Comparison of ENCODE assay signal across 11 mouse cellular contexts in the genomic region with DNA sequence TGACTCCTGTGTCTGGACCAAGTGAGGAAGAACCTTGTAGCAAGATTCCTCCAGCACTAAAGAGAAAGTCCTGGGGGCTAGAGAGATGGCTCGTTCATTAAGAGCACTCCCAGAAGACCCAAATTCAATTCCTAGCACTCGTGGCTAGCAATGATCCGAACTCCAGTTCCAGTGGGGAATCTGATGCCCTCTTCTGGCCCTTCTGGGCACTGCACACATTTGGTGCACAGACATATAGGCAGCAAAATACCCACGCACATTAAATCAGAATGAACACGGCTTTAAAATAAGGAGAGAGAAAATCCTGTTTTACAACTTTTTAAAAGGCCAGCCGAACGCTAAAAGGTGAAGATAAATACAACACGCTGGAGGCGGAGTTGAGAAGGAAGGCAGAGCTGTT. TPM values are rescaled to one million over a fixed set of nuclear protein-coding genes. Genes with fewer than 3 reads are reported as not detected.
DNase-seq lines count a peak whose midpoint lies in the region; ATAC-seq and TF ChIP-seq lines count a peak whose summit lies in the region.
"Had no signal": no experiment of that assay in that cellular context is flagged by ENCODE, and none has a peak within 500 bp of the region (broad histone marks: within the 10 kb centered on the region; RNA-seq: fewer than 3 reads in every experiment).

No protein-coding gene starts in this region.

- no peak for ATAC-seq in kidney, embryonic 15.5 days (replicated peaks; ENCODE audit: low FRiP score)
- no peak for ATAC-seq in monocyte, adult 5-6 weeks (replicated peaks; ENCODE audit: insufficient number of reproducible peaks, low FRiP score, low TSS enrichment, poor library complexity, severe bottlenecking)

- no peaks in the 10 kb centered on the region for H3K9me3 ChIP-seq in kidney, embryonic 15.5 days (replicated peaks)
- H3K9me3 ChIP-seq: forebrain, embryonic 10.5 days; limb, embryonic 12.5 days had no signal

- no peaks in the 10 kb centered on the region; the same call in 1 of the 2 replicates for H3K27me3 ChIP-seq in kidney, embryonic 15.5 days
- H3K27me3 ChIP-seq: limb, embryonic 12.5 days had no signal

- no peak overlapping the region for H3K9ac ChIP-seq in kidney, embryonic 15.5 days
- H3K9ac ChIP-seq: limb, embryonic 12.5 days had no signal

- H3K4me3 ChIP-seq in kidney, embryonic 15.5 days (replicated peaks): no peak overlapping the region
- H3K4me3 ChIP-seq in cortical plate, adult 2 months (ENCODE audit: insufficient read depth, low read length): no peak overlapping the region
- H3K4me3 ChIP-seq: forebrain, embryonic 10.5 days; limb, embryonic 12.5 days had no signal

- 85% methylated on average over 9 of the region's 9 CpGs for WGBS in kidney, embryonic 15.5 days

- TF ChIP-seq POLR2A in cortical plate, adult 2 months (IDR thresholded peaks at IDR 0.05; ENCODE audit: extremely low read depth, insufficient read depth, low read length): no peak

- no peaks in the 10 kb centered on the region for H3K36me3 ChIP-seq in kidney, embryonic 15.5 days
- H3K36me3 ChIP-seq: forebrain, embryonic 10.5 days; limb, embryonic 12.5 days had no signal

- no peak overlapping the region for H3K4me2 ChIP-seq in kidney, embryonic 15.5 days
- H3K4me2 ChIP-seq: limb, embryonic 12.5 days; midbrain, embryonic 11.5 days had no signal

- peak; percentile 3 to 12 for DNase-seq in adrenal gland, postnatal 36 days
- no peak for DNase-seq in adrenal gland, adult 8-10 months
- peak; percentile 7 for DNase-seq in kidney, adult 9 months
- peak; percentile 11 for DNase-seq in 3T3-L1 (ENCODE audit: low read depth, low spot score)
- DNase-seq in T-cell, adult 2 months (ENCODE audit: low spot score): no peak

- no peak overlapping the region for H3K27ac ChIP-seq in kidney, embryonic 15.5 days
- no peak overlapping the region for H3K27ac ChIP-seq in cortical plate, adult 2 months (ENCODE audit: insufficient read depth, low read length)
- H3K27ac ChIP-seq: forebrain, embryonic 10.5 days; limb, embryonic 12.5 days had no signal

- H3K4me1 ChIP-seq in kidney, embryonic 15.5 days: no peaks in the 10 kb centered on the region
- 0 out of 2 replicates have a peak, but pooled peaks cover 1% of the 10 kb centered on the region for H3K4me1 ChIP-seq in cortical plate, adult 2 months (ENCODE audit: control insufficient read depth, insufficient read depth, low read length)
- H3K4me1 ChIP-seq: forebrain, embryonic 10.5 days; limb, embryonic 12.5 days had no signal

- TF ChIP-seq CTCF in cortical plate, adult 2 months (IDR thresholded peaks at IDR 0.05; ENCODE audit: extremely low read depth, insufficient read depth, low read length): 0 out of 2 replicates have a peak, but pooled peaks have one; percentile 8

RNA-seq across cellular contexts. Expression of a gene that starts 43.9 kb away (rescaled TPM):
- 10 to 100 TPM; 56.5 to 63.1 TPM for total RNA-seq in adrenal gland, postnatal 36 days (2021)
- 10 to 100 TPM; 51.6 to 74.1 (median 63.1) TPM for total RNA-seq in adrenal gland, adult 8-10 months (2022)
- 30.6 and 31.9 TPM in 2 replicates for polyA plus RNA-seq in kidney, embryonic 15.5 days (2015; fragmentation: Nextera tagmentation; extraction: Ambion mirVana)
- polyA plus RNA-seq in cortical plate, adult 2 months (2012; rRNA removed): 51.5 and 51.7 TPM in 2 replicates
- total RNA-seq in monocyte, adult 5-6 weeks (2017): 62.3 to 104 TPM (median 75.5 TPM) in 3 replicates

Comparison
In these comparisons a context has a peak if more than half of its experiments do, and no peak if none do; other contexts are left out.
1. DNase-seq: peak in adrenal gland, postnatal 36 days (2 of 2), kidney, adult 9 months (single experiment) and 3T3-L1 (single experiment); none in adrenal gland, adult 8-10 months (single experiment) and T-cell, adult 2 months (single experiment).